Comparison of ENCODE assay signal across 7 mouse cellular contexts in the genomic region with DNA sequence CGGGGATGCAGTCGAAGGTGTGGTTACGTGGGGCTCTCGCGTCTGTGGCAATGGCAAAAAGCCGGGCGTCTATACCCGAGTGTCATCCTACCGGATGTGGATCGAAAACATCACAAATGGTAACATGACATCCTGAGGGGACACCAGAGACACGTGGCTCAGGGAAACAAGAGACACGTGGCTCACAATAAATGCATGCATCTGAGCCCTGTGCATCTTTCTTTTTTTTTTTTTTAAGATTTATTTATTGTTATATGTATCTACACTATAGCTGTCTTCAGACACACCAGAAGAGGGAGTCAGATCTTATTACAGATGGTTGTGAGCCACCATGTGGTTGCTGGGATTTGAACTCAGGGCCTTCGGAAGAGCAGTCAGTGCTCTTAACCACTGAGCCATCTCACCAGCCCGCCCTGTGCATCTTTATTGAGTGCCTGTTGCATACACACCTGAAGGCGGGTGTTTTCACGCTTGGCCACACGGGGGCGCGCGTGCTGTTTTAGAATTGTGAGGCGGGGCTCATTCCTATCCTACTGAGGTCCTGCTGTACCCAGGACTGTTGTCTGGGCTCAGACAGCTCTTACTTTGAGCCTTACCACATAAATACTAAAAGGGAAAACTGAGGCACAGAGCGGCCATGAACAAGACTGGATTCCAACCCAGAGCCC. TPM values are rescaled to one million over a fixed set of nuclear protein-coding genes. Genes with fewer than 3 reads are reported as not detected.
DNase-seq lines count a peak whose midpoint lies in the region; ATAC-seq lines count a peak whose summit lies in the region.
"Not testable (repeated sequence)": the region's sequence is repeated elsewhere in the genome, so short reads cannot be mapped to it uniquely, and the experiment has no call there.

No protein-coding gene starts in this region.

- H3K27me3 ChIP-seq in midbrain, embryonic 11.5 days (ENCODE audit: control insufficient read depth, insufficient read depth, low read length): not testable (repeated sequence)

- whole genome bisulfite sequencing in midbrain, embryonic 11.5 days: 44% methylated on average over 22 of the region's 22 CpGs

- H3K27ac ChIP-seq in midbrain, embryonic 11.5 days (ENCODE audit: low read depth, low read length): not testable (repeated sequence)

- not testable (repeated sequence) for H3K4me2 ChIP-seq in midbrain, embryonic 11.5 days

- peak; percentile 56 for ATAC-seq in granulocyte monocyte progenitor cell, adult 5-6 weeks (replicated peaks; ENCODE audit: poor library complexity, severe bottlenecking)
- peak; percentile 61 for ATAC-seq in midbrain, embryonic 11.5 days (ENCODE audit: low FRiP score)

- H3K9me3 ChIP-seq in midbrain, embryonic 11.5 days (ENCODE audit: control insufficient read depth, low read length): not testable (repeated sequence)

- not testable (repeated sequence) for H3K36me3 ChIP-seq in midbrain, embryonic 11.5 days (ENCODE audit: control insufficient read depth, insufficient read depth, low read length)

- not testable (repeated sequence) for H3K4me1 ChIP-seq in midbrain, embryonic 11.5 days (ENCODE audit: control insufficient read depth, insufficient read depth, low read length)

- peak; percentile 82 to 87 for DNase-seq in adrenal gland, adult 18-20 months (ENCODE audit: low spot score in 2 of 2)
- peak; percentile 88 for DNase-seq in embryo, embryonic 10.5 days (ENCODE audit: low spot score)
- peak; percentile 75 for DNase-seq in kidney, adult 11 months
- DNase-seq in left cerebral cortex, postnatal 36 days (ENCODE audit: low spot score in 2 of 2): peak; percentile 64 to 73
- peak; percentile 99 for DNase-seq in midbrain, embryonic 11.5 days (ENCODE audit: low spot score, missing footprints)
- DNase-seq in spleen, adult 12 weeks (ENCODE audit: low spot score): peak; percentile 72

- intact Hi-C loops in left cerebral cortex, postnatal 36 days (cut with DNase I): loop anchor here (2.0 kb wide), 1 partner anchor 32 kb away; no protein-coding TSS in a partner anchor

- not testable (repeated sequence) for H3K4me3 ChIP-seq in midbrain, embryonic 11.5 days (ENCODE audit: low read depth, low read length)

- H3K9ac ChIP-seq in midbrain, embryonic 11.5 days (ENCODE audit: low read length): not testable (repeated sequence)

RNA-seq across cellular contexts. Expression of a gene that starts 1.9 kb away (rescaled TPM):
- total RNA-seq in adrenal gland, adult 18-20 months (2021): 1,000 to 10,000 TPM; 1,757 to 2,495 TPM
- 1.6 and 4.5 TPM in 2 replicates for total RNA-seq in granulocyte monocyte progenitor cell, adult 5-6 weeks (2014; fragmentation: Nextera tagmentation)
- total RNA-seq in granulocyte monocyte progenitor cell, adult 5-6 weeks (2017): not detected in 2 replicates
- total RNA-seq in left cerebral cortex, postnatal 36 days (2021): not detected
- polyA plus RNA-seq in midbrain, embryonic 11.5 days (2014; fragmentation: Nextera tagmentation; extraction: Ambion mirVana): not detected in 2 replicates

RNA-seq across cellular contexts. Expression of a gene that starts 6.5 kb away (rescaled TPM):
- not detected for total RNA-seq in adrenal gland, adult 18-20 months (2021)
- 5,751 and 6,009 TPM in 2 replicates for total RNA-seq in granulocyte monocyte progenitor cell, adult 5-6 weeks (2014; fragmentation: Nextera tagmentation)
- total RNA-seq in granulocyte monocyte progenitor cell, adult 5-6 weeks (2017): 2,814 and 3,772 TPM in 2 replicates
- not detected for total RNA-seq in left cerebral cortex, postnatal 36 days (2021)
- polyA plus RNA-seq in midbrain, embryonic 11.5 days (2014; fragmentation: Nextera tagmentation; extraction: Ambion mirVana): 0.18 TPM in 1 of 2 replicates, not detected in the other

RNA-seq across cellular contexts. Expression of a gene that starts 16.1 kb away (rescaled TPM):
- 10 to 100 TPM; 32.7 to 40.7 TPM for total RNA-seq in adrenal gland, adult 18-20 months (2021)
- total RNA-seq in granulocyte monocyte progenitor cell, adult 5-6 weeks (2014; fragmentation: Nextera tagmentation): 14.1 and 20.3 TPM in 2 replicates
- 17.0 and 18.7 TPM in 2 replicates for total RNA-seq in granulocyte monocyte progenitor cell, adult 5-6 weeks (2017)
- total RNA-seq in left cerebral cortex, postnatal 36 days (2021): 10 to 100 TPM; 53.2 to 60.6 TPM
- 39.7 and 45.7 TPM in 2 replicates for polyA plus RNA-seq in midbrain, embryonic 11.5 days (2014; fragmentation: Nextera tagmentation; extraction: Ambion mirVana)

RNA-seq across cellular contexts. Expression of a gene that starts 18.1 kb away (rescaled TPM):
- not detected for total RNA-seq in adrenal gland, adult 18-20 months (2021)
- not detected in 2 replicates for total RNA-seq in granulocyte monocyte progenitor cell, adult 5-6 weeks (2014; fragmentation: Nextera tagmentation)
- total RNA-seq in granulocyte monocyte progenitor cell, adult 5-6 weeks (2017): 0.98 TPM in 1 of 2 replicates, not detected in the other
- not detected for total RNA-seq in left cerebral cortex, postnatal 36 days (2021)
- 20.6 and 25.6 TPM in 2 replicates for polyA plus RNA-seq in midbrain, embryonic 11.5 days (2014; fragmentation: Nextera tagmentation; extraction: Ambion mirVana)

RNA-seq across cellular contexts. Expression of a gene that starts 18.2 kb away (rescaled TPM):
- total RNA-seq in adrenal gland, adult 18-20 months (2021): 1 to 10 TPM; 1.4 to 2.8 TPM
- total RNA-seq in granulocyte monocyte progenitor cell, adult 5-6 weeks (2014; fragmentation: Nextera tagmentation): 72.1 and 111 TPM in 2 replicates
- 91.6 and 112 TPM in 2 replicates for total RNA-seq in granulocyte monocyte progenitor cell, adult 5-6 weeks (2017)
- 10 to 100 TPM; 50.4 to 57.1 TPM for total RNA-seq in left cerebral cortex, postnatal 36 days (2021)
- polyA plus RNA-seq in midbrain, embryonic 11.5 days (2014; fragmentation: Nextera tagmentation; extraction: Ambion mirVana): 112 and 117 TPM in 2 replicates

Comparison
In these comparisons a context has a peak if more than half of its experiments do, and no peak if none do; other contexts are left out.
1. RNA of a gene that starts 1.9 kb away (total RNA-seq): 1,757 to 2,495 TPM in adrenal gland, adult 18-20 months; 1.6 to 4.5 TPM in granulocyte monocyte progenitor cell, adult 5-6 weeks and not detected in left cerebral cortex, postnatal 36 days; every median in the first group is over 100 times any median in the second.
2. RNA of a gene that starts 6.5 kb away (total RNA-seq): 2,814 to 6,009 TPM in granulocyte monocyte progenitor cell, adult 5-6 weeks; not detected in adrenal gland, adult 18-20 months and not detected in left cerebral cortex, postnatal 36 days; every median in the first group is over 1,000 times any median in the second.
3. Peak in every context shown above with its lines, with median percentiles within 50 percentile points of each other: DNase-seq.